Mouse (Mus musculus) WW6 (cell line): ENCODE data around the gene Rspry1.
A peak's percentile ranks its signal among the peaks of the same experiment; 100 is the strongest.

Experiments
- DNase-seq: peaks from one replicate; pipeline ENCODE4 v3.0.0-alpha.2; 2013; ENCODE audit warnings: low read depth, low spot score

The Rspry1 gene

DNA sequence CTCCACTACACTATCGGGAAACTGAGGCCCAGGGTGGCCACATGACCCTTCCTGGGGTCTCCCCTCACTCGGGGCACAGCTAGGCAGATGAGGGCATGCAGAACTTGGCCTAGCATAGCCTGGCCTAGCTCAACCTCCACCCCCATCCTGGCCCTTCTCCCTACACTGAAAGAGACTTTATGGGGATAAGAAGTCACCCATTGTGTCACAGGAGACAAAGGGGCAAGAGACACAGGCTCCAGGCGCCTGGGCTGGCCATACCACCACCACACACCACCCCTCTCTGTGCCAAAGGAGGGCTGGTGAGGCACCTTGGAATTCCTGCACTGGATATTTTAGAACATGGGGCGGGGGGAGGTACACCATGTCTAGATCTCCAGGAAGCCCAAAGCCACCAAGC, 82.5 kb downstream of the Rspry1 start:
- no peak for DNase-seq

- no peak for DNase-seq
Measured at GRCm38 (mm10) chr8:94685953-94686352, 84.2 kb downstream of the Rspry1 start.

DNA sequence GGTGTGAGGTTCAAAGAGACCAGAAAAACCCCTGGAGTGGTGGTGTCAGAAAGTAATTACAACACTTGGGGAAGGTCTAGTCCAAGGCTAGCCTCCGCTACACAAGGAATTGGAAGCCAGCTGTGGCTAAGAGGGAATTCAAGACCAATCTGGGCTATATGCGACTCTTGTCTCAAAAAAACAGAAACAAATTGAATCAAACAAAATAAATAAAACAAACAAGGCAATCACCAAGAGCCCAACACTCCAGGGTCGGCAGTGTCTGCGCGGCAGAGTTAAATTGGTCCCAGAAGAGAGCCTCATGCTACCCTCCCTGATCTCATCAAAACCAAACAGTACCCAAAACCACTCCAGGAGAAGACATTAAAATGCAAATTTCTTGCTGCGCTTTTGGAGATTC, 93.0 kb downstream of the Rspry1 start:
- DNase-seq, result no peak

- no peak for DNase-seq
Measured at GRCm38 (mm10) chr8:94695341-94695993, 93.7 kb downstream of the Rspry1 start.

DNA sequence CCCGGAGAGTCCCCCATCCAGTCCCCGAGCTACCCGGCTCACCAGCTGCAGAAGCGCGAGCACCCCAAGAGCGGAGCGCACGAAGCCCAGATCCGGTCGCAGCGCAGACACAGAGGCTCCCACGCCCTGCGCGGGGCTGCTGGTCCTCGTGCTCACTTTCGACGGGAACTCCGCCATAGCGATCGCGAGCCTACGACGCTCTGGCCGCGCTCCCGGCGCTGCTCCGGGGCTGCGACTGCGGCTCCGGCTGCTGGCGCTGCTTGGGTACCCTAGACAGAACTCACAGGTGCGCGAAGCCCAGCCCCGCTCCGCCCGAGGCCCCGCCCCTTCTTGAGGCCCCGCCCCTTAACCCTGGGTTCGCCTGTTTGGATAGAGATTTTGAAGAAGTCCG, 94.3 kb downstream of the Rspry1 start, which contains the start of gene Pllp:
Gene Pllp, minus strand, starts transcription at position 285 of the 391 bp plus-strand sequence.
- DNase-seq, result peak; percentile 71

DNA sequence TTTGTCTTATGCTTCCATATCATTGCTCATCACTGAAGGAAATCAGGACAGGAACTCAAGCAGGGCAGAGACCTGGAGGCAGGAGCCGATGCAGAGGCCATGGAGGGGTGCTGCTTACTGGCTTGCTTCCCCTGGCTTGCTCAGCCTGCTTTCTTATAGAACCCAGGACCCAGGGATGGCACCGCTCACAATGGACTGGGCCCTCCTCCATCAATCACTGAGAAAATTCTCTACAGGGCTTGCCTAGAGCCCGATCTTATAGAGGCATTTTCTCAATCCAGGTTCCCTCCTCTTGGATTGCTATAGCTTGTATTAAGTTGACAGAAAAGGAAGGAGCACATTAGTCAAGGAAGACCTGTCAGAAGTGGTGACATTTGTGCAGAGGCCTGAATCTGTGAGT, 94.8 kb downstream of the Rspry1 start:
- no peak for DNase-seq

DNA sequence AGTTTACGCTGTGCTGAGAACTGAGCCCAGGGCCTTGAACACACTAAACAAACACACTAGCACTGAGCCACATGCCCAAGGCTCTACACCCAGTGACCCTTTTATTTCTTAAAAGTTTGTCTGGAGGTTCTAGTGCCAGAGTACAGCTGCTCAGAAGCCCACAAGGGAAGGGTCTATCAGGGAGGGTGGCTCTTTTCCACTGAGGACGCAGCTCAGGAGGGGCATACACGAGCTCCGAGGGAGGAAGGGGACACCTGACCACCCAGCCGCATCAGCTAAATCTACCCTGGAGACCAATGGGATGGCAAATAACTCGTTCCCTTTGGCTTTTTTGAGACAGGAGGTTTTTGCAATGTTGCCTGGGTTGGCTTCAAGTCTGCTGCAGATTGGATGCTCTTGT, 96.2 kb downstream of the Rspry1 start:
- no peak for DNase-seq

DNA sequence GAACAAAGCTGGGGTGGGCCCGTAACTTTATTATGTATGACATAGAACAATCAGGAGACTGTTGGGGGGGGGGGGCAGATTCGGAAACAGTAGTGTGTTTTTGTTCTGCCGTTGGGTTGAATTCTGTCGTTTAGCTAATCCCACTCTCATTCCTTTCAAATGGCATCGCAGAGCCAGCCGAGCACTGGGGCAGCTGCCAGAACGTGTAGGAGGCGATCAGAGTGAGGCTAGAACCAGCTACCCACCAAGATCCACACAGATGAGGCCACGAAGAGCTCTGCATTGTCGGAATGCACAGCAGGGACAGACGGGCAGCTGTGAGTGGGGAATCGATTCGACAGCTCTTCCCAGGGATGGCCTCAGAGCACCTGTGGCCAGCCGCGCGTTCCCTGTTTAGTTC, 97.6 kb downstream of the Rspry1 start:
- DNase-seq, result no peak

GRCm38 (mm10) chr8:94700421-94700935, 98.7 kb downstream of the Rspry1 start:
- DNase-seq, result no peak

GRCm38 (mm10) chr8:94702156-94702555, 100.4 kb downstream of the Rspry1 start:
- DNase-seq, result no peak

DNA sequence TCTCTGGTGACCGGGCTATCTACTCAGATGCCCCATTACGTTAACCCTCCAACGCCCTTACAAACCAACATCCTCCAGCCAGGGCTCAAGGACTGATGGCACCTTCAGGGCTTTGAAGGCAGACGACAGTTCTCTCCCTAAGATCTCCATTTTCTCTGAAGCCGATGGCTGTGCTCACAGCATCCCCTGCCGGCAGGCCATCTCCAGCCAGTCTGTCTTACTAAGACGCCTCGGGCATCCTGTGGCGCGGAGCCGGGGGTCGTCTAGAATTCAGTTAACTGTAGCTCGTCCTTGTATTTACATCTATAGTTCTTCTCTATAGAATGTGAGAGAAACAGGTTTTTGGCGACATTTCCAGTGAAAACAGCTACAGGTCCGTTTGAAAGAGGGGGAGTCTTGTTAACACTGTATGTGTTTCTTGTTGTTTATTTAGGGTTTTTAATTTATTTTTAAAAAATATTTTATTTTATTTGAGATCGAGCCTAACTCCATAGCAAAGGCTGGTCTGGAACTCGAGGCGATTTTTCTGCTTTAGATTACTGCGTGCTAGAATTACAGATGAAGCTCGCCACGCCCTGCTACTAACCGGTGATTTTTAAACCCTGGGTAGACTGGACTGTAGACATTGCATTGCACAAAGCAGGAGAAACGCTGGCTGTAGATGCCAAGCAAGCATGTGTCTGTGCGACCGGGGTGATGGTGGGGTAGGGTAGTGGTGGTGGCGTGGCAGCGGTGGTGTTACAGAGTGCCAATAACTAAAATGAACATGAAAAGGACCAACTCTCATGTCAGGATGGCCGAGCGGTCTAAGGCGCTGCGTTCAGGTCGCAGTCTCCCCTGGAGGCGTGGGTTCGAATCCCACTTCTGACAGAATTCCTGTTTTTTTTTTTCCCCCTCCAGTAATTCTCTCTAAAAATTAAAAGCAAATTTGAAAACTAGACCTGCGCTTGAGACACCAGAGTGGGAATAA, 101.4 kb downstream of the Rspry1 start:
- peak; percentile 77 for DNase-seq

GRCm38 (mm10) chr8:94703972-94704668, 102.4 kb downstream of the Rspry1 start:
- DNase-seq, result peak; percentile 92

DNA sequence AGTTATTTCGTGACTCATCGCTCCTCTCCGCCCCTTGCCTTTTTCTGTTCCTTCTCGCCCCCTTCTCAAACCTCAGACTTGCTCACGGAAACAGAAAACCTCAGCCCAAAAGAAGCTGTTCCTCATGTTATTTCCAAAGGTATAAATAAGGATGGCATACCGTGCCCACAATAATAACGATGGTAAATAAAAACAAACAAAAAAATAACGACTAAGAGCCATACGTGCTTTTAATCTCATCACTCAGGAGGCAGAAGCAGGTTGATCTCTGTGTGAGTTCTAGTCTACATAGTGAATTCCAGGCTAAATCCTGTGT, 102.9 kb downstream of the Rspry1 start:
- DNase-seq, result no peak

- DNase-seq, result no peak
Measured at GRCm38 (mm10) chr8:94705581-94706245, 104.0 kb downstream of the Rspry1 start.

- no peak for DNase-seq
Measured at GRCm38 (mm10) chr8:94706732-94707395, 105.1 kb downstream of the Rspry1 start.
